Mouse (Mus musculus) heart, embryonic 12.5 days (tissue): Measurements from ENCODE around the gene Hoxa7. TPM values are rescaled to one million over a fixed set of nuclear protein-coding genes. Genes with fewer than 3 reads are reported as not detected.
A peak's percentile ranks its signal among the peaks of the same experiment; 100 is the strongest.

ENCODE experiments used
- ATAC-seq: fragments of 200-750 bp; cut with Nextera tagmentation; 2 replicates; pipeline ENCODE4 v1.8.0; 2017; ENCODE audit warnings: moderate TSS enrichment, moderate library complexity; ENCODE audit not compliant: insufficient number of reproducible peaks, low FRiP score
- H3K27ac ChIP-seq: fragments of 300-500 bp; sonication (generic); 2 replicates; pipeline ENCODE4 v1.5.1; 2016; ENCODE audit warnings: mild to moderate bottlenecking, moderate library complexity; ENCODE audit not compliant: poor library complexity, severe bottlenecking
- H3K27me3 ChIP-seq: fragments of 300-500 bp; sonication (generic); replicated peaks from 2 replicates; pipeline ENCODE4 v1.6.1; 2016; ENCODE audit warnings: mild to moderate bottlenecking, moderate library complexity
- H3K36me3 ChIP-seq: fragments of 300-500 bp; sonication (generic); 2 replicates; pipeline ENCODE4 v1.6.1; 2016; ENCODE audit warnings: mild to moderate bottlenecking, moderate library complexity
- H3K4me1 ChIP-seq: fragments of 300-500 bp; sonication (generic); replicated peaks from 2 replicates; pipeline ENCODE4 v1.6.1; 2016; ENCODE audit warnings: mild to moderate bottlenecking
- H3K4me2 ChIP-seq: fragments of 300-500 bp; sonication (generic); 2 replicates; pipeline ENCODE4 v1.6.1; 2016; ENCODE audit warnings: mild to moderate bottlenecking, moderate library complexity
- H3K4me3 ChIP-seq: fragments of 300-500 bp; sonication (generic); 2 replicates; pipeline ENCODE4 v1.5.1; 2016; ENCODE audit warnings: mild to moderate bottlenecking
- H3K9ac ChIP-seq: fragments of 300-500 bp; sonication (generic); 2 replicates; pipeline ENCODE4 v1.6.1; 2016; ENCODE audit warnings: mild to moderate bottlenecking, moderate library complexity
- H3K9me3 ChIP-seq: fragments of 300-500 bp; sonication (generic); replicated peaks from 2 replicates; pipeline ENCODE4 v1.6.1; 2016; ENCODE audit warnings: mild to moderate bottlenecking, moderate library complexity
- WGBS: fragments of 180-500 bp; shearing (Covaris S2); methylation state at CpG from one replicate; pipeline ENCODE4 v1.1.7; 2016; 5-methylcytosine and 5-hydroxymethylcytosine counted together
- polyA plus RNA-seq: library from polyadenylated mRNA; unstranded; fragments of >200 nt; fragmentation: Nextera tagmentation; extraction: Ambion mirVana; gene quantifications from 2 replicates; pipeline ENCODE4 v1.2.1, GENCODE M21; 2016

Gene Hoxa7
- polyA plus RNA-seq, 1 experiment from 2014 or later: not detected

DNA sequence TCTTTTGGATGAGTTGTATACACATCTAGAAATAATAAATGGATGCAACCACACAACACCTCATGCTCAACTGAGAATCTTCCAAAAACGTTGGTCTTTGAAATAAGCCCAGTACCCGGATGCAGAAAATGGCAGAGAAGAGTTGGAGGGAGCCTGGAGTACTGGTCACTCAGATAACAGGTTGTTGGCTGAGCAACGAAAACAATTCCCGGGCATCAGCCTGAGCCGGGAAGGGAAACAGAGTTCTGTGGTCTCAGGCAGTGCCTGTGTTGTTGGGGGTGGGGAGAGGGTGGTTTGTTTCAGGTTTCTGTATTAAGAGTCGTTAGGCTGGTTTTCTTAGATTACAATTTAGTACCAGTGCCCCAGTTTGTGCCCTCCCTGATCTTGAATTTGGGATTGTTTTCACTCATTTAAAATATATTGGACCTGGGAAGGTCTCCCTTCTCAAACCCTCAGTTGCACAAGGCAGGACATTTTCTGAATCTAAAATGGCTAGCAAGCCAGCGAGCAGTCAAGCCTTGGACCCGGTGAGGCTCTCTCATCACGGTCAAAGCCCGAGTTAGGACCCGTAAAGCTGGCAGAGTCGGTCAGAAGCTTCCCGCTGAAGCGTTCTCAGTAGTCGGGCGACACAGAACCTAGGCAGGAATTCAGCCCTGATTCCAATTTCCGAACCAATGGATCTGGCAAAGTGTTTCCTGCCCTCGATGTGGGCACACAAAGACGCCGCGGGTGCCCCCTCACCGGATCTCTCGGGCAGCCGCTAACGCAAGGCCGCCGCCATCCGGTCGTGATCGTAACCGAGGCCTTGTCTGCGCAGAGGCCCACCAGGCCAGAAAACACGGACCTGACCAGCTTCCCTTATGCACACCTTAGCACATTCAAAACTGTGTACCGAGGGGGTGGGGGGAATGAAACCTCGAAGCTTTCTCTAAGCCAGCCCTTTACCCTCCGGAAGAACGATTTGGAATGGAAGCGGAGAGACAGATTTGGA lies 7.1 kb upstream of the Hoxa7 start:
- peaks cover 92% of the 10 kb centered on the region for H3K27me3 ChIP-seq
- no peak overlapping the region for H3K4me2 ChIP-seq
- no peak overlapping the region for H3K4me3 ChIP-seq
- H3K4me1 ChIP-seq: peaks cover 8% of the 10 kb centered on the region; the same call in 1 of the 2 replicates
- no peaks in the 10 kb centered on the region for H3K36me3 ChIP-seq
- H3K9ac ChIP-seq: no peak overlapping the region
- WGBS: 2% methylated on average over 38 of the region's 38 CpGs
- H3K9me3 ChIP-seq: no peaks in the 10 kb centered on the region
- ATAC-seq: no peak
- no peak overlapping the region for H3K27ac ChIP-seq

DNA sequence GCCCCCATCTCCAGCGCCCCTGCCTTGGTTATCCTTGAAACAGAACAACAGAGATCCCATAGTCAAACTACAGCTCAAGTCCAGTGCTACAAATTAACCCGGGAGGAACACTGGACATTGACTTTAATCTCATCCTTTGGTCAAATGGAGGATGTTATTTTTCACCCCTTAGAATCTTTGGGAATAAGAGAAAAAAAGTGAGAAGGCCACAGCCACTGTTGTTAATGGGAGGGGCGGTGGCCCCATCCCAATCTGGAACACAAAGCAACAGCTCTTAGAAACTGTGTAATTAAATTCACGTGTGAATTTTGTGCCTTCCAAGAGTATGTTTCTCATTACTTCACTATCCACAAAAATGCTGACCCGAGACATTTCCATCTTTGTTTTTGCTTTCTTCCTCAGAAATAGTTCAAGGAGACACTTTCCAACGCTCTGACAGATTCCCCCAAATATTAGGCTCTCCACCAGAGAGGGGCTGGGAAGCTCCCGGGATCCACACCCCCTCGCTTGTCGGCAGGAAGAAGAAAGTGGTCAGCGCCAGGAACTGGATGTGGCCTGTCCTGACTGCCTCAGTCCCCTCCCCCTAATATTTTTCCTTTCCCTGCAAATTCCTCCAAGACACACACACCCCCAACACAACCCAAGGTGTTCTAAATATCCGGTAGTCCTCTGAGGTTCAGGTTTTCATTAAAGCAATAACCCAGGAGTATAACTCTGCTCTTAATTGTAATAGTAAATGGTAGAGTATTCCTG lies 6.0 kb upstream of the Hoxa7 start:
- Histone ChIP-seq H3K9ac (no peak overlapping the region), H3K27me3 (peaks cover 90% of the 10 kb centered on the region), H3K9me3 (no peaks in the 10 kb centered on the region), H3K27ac (no peak overlapping the region), H3K4me2 (no peak overlapping the region), H3K4me1 (peaks cover 7% of the 10 kb centered on the region; the same call in 1 of the 2 replicates), H3K36me3 (no peaks in the 10 kb centered on the region), H3K4me3 (no peak overlapping the region)
- ATAC-seq: no peak
- WGBS: 6% methylated on average over 11 of the region's 11 CpGs

DNA sequence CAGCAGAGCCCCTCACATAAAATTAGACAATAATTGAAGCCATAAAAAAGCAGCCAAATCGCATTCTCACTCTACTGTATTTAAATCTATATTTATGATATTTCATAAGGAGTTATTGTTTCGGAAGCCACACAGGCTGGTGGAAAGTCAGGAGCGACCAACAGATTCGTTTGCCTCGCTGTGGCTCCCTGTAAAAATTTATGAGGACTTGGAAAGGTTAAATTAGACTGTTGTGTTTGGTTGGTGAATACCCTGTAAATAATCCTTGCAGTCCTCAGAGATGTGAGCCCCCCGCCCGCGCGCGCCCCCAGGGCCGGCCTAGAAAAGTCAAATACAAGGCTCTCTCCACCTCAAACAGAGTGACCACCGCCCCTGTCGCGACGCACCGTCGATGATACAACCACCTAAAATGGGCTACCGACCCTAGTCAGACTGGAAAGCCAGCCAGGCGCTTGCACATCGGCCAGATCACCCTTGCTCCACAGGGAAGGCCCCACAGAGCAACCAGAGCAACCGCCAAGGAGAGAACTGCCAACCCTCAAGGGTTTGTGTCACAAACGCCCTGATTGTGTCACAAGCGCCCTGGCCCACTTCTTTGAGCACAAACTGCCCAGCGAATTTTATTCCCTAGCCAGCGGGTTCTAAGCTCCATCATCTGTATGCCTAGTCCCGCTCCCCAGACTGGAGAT lies 5.1 kb upstream of the Hoxa7 start:
- H3K9me3 ChIP-seq: no peaks in the 10 kb centered on the region
- H3K4me3 ChIP-seq: no peak overlapping the region
- H3K27me3 ChIP-seq: peaks cover 90% of the 10 kb centered on the region
- H3K4me2 ChIP-seq: no peak overlapping the region
- H3K27ac ChIP-seq: no peak overlapping the region
- 3% methylated on average over 26 of the region's 26 CpGs for WGBS
- no peaks in the 10 kb centered on the region for H3K36me3 ChIP-seq
- H3K9ac ChIP-seq: no peak overlapping the region
- peaks cover 11% of the 10 kb centered on the region for H3K4me1 ChIP-seq
- ATAC-seq: no peak

DNA sequence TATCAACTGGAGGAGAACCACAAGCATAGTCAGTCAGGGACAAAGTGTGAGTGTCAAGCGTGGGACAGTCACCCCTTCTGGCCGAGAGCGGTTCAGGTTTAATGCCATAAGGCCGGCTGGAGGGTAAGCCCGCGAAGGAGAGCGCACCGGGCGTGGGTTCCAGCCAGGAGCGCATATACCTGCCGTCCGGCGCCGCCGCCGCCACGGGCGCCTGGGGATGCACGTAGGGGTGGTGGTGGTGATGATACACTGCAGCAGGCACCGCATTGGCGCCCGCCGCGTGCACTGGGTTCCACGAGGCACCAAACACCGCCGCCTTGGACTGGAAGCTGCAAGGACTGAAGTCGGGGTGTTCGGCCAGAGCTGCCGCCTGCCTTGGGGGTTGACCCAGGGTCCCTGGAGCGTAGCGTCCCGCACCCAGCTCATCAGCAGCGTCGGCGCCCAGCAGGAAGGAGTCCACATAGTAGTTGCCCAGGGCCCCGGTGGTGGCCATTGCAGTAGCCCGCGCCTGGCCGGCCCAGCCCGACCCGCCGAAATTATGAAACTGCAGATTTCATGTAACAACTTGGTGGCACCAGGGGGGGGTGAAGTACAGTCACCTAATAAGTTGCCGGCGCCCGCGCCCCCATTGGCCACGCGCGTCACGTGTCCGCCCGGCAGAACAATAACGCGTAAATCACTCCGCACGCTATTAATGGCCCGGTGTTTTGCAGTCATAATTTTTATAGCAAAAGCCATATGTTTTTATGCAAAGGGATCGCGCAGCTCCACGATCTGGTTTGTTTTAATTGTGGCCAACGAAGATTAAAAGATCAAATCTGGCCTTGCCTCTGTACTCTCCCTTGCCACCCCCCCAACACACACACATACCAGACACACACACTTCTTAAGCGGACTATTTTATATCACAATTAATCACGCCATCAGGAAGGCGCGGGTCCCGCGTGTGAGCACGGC lies 4.2 kb upstream of the Hoxa7 start:
- H3K9ac ChIP-seq: no peak overlapping the region

DNA sequence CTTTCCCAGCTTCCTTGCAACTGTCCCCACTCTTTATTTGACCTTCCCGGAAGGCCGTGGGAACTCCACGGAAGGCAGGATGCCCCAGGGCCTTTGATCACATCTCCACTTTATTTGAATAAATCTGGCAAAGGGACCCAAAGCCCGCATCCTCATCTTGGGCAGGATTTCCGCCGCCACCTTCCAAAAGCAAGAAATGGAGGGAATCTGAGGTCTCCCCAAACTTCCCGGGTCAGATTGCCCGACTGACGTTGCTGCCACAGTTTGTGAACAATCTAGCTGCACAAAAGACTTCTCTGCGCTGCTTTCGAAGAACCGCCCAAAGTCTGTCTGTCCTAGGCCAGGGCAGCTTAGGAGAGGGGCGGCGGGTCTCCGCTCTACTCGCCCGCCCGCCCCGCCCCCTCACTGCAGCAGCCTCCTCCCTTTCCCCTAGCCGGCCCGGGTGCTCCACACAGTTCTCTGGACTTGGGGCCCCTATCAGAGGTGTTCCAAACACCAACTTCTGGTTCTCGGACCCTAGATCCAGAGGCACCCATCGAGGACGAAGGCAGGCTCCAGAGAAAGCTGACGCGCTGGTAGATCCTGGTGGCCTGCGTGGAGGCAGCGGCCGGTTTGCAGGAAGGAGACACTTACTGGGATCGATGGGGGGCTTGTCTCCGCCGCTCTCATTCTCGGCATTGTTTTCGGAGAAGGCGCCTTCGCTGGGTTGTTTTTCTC lies 3.4 kb upstream of the Hoxa7 start:
- no peak for ATAC-seq
- Histone ChIP-seq H3K36me3 (no peaks in the 10 kb centered on the region), H3K9me3 (no peaks in the 10 kb centered on the region), H3K9ac (no peak overlapping the region), H3K27me3 (peaks cover 95% of the 10 kb centered on the region), H3K4me1 (peaks cover 16% of the 10 kb centered on the region), H3K27ac (no peak overlapping the region), H3K4me2 (no peak overlapping the region), H3K4me3 (no peak overlapping the region)
- 2% methylated on average over 36 of the region's 36 CpGs for WGBS

More for the DNA sequence above, 4.2 kb upstream of the Hoxa7 start:
- no peak overlapping the region for H3K27ac ChIP-seq
- 0 out of 2 replicates have a peak overlapping the region, but pooled peaks have one; percentile 5 for H3K4me2 ChIP-seq
- H3K27me3 ChIP-seq: peaks cover 95% of the 10 kb centered on the region
- WGBS: 2% methylated on average over 69 of the region's 69 CpGs
- H3K4me1 ChIP-seq: peaks cover 16% of the 10 kb centered on the region
- ATAC-seq: no peak
- H3K9me3 ChIP-seq: no peaks in the 10 kb centered on the region
- peak overlapping the region; percentile 13 for H3K4me3 ChIP-seq
- no peaks in the 10 kb centered on the region for H3K36me3 ChIP-seq

DNA sequence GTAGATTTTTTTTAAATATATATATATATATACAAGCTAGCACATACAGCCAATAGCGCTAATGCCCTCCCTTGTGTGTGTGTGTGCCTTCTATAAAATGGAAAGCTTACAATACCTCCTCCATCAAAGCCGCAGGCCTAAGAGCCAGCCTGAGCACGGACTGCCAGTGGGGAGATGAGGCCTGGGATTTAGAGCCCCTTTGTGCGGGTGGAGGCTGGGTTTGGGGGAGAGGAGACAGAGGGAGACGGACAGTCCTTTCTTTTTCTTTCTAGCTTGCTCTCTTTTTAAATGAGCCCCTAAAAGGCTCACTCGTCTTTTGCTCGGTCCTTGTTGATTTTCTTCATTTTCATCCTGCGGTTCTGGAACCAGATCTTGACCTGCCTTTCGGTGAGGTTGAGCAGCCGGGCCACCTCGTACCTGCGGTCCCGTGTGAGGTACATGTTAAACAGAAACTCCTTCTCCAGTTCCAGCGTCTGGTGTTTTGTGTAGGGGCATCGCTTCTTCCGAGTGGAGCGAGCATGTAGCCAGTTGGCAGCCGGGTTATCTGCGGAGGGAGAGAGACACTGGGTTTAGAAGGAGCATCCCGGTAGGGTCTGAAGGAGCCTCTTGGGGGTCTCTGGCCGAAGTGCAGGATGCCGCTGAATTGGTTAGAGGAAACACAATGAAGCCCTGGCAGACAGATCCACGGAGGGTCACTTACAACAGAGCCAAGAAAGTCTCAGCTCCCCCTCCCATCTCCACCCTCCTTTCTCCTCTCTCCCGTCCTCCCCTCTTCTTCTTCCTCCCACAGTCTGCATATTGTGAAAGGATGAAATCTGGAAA lies 2.5 kb upstream of the Hoxa7 start:
- Histone ChIP-seq H3K27me3 (peaks cover 95% of the 10 kb centered on the region), H3K4me3 (no peak overlapping the region), H3K27ac (no peak overlapping the region), H3K36me3 (no peaks in the 10 kb centered on the region), H3K9me3 (no peaks in the 10 kb centered on the region), H3K4me2 (no peak overlapping the region), H3K9ac (no peak overlapping the region), H3K4me1 (peaks cover 16% of the 10 kb centered on the region)
- 2% methylated on average over 24 of the region's 24 CpGs for WGBS
- no peak for ATAC-seq

DNA sequence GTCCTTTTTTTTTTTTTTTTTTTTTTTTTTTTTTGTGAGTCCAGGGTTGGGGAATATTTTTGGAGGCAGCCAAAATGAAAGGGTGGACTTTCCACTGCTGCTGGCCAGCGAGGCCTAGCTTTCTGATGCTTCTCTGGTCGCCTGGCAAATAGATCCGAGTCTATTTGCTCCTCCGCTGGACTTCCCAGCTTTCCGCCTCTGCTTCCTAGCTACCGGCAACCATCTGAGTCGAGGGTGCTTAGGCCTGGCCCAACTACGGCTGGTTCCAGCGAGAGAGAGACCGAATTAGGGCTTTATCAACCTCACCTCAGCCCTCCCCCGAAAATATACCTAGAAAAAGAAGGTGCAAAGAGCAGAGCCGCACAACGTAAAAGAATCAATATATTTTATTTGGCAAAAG lies 1.1 kb upstream of the Hoxa7 start:
- Histone ChIP-seq H3K4me3 (no peak overlapping the region), H3K36me3 (no peaks in the 10 kb centered on the region), H3K4me1 (peaks cover 16% of the 10 kb centered on the region), H3K9ac (no peak overlapping the region), H3K27me3 (peaks cover 98% of the 10 kb centered on the region), H3K27ac (no peak overlapping the region), H3K9me3 (no peaks in the 10 kb centered on the region), H3K4me2 (no peak overlapping the region)
- WGBS: 18% methylated on average over 13 of the region's 13 CpGs
- ATAC-seq: no peak

DNA sequence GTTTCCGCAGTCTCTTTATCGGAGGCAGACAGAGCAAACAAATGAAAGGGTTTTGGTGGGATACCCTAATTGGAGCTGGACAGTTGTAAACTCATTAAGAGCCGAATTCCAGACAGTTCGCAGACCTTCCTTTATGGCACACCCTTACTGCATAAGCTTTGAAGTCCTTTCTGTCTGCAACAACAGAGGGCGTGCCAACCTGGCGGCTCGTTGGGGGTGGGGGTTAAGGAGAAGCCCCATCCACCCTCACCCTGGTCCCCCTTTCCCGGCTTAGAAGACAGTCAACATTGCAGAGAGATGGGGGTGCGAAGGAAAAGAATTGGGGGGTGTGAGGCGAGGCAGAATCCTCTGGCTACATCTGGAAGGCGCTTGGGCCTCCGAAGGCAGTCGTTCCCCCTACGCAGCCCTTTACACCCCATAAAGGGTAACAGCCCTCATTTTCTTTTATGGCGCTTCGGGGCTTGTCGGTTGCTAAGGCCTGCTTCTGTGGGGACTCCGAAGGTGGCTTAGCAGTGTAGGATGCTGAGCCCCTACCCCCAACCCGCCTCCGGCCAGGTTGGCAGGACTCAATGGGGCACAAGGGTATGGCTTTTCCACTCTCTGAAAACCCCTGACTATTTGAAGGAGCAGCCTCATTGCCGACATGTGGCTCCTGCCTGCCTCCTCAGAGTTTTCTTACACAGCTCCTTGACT lies 485 bp upstream of the Hoxa7 start:
- H3K4me3 ChIP-seq: peak overlapping the region; percentile 54

DNA sequence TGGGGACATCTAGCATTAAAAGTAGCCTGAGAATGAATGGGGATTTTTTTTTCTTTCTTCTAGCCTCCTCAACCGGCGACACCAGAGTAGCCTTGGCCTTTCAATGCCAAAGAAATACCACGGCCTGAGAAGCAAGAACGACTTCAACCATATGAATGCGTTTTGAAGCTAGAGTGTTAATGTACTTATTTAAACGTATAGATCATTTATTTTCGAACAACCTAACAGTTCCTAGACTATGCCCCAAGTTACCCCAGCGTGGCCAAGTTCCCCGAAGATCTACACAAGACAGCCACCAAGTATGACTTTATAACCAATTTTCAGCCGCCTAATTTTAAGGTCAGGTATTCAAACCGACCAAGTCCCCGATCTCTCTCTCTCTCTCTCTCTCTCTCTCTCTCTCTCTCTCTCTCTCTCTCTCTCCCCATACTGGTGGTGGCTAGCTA lies 766 bp downstream of the Hoxa7 start:
- H3K27ac ChIP-seq: no peak overlapping the region
- H3K9ac ChIP-seq: no peak overlapping the region
- WGBS: 4% methylated on average over 12 of the region's 12 CpGs

More for the DNA sequence above, 485 bp upstream of the Hoxa7 start:
- H3K9ac ChIP-seq: no peak overlapping the region
- H3K4me1 ChIP-seq: peaks cover 22% of the 10 kb centered on the region
- H3K27me3 ChIP-seq: peaks cover 98% of the 10 kb centered on the region
- WGBS: 6% methylated on average over 21 of the region's 21 CpGs
- peak overlapping the region; percentile 85 for H3K4me2 ChIP-seq
- no peaks in the 10 kb centered on the region for H3K9me3 ChIP-seq
- no peak for ATAC-seq
- H3K27ac ChIP-seq: no peak overlapping the region
- no peaks in the 10 kb centered on the region for H3K36me3 ChIP-seq

More for the DNA sequence above, 766 bp downstream of the Hoxa7 start:
- peak overlapping the region; percentile 85 for H3K4me2 ChIP-seq
- no peak for ATAC-seq
- peaks cover 25% of the 10 kb centered on the region for H3K4me1 ChIP-seq
- no peaks in the 10 kb centered on the region for H3K9me3 ChIP-seq
- H3K4me3 ChIP-seq: peak overlapping the region; percentile 54
- H3K27me3 ChIP-seq: peaks cover 98% of the 10 kb centered on the region
- H3K36me3 ChIP-seq: no peaks in the 10 kb centered on the region
